Mouse (Mus musculus) Patski (cell line): ENCODE data around the gene Opn1sw. TPM values are rescaled to one million over a fixed set of nuclear protein-coding genes. Genes with fewer than 3 reads are reported as not detected.

Experiments used
- ATAC-seq: fragments of 100-300 bp; one replicate; pipeline ENCODE4 v1.8.0; 2021
- CTCF ChIA-PET: fragments of 350-600 bp; sonication (Branson Sonifier 250); formaldehyde crosslinking; loops from one replicate; lab custom pipeline; 2022; ENCODE audit warnings: inconsistent platforms; lab: Charles Lee
- POLR2A ChIA-PET: fragments of 350-600 bp; sonication (Branson Sonifier 250); formaldehyde crosslinking; loops from one replicate; lab custom pipeline; 2022; ENCODE audit warnings: antibody characterized with exemption, inconsistent platforms; lab: Charles Lee
- DNase-seq: peaks from one replicate; pipeline ENCODE4 v3.0.0-alpha.2; 2011; ENCODE audit warnings: low read depth, low spot score
- H3K27me3 ChIP-seq: fragments of 371-371 bp; one replicate; pipeline ENCODE4 v1.5.1; 2021
- CTCF ChIP-seq: fragments of 100-300 bp; IDR thresholded peaks from one replicate; pipeline ENCODE4 v1.5.1; 2021
- in situ Hi-C: fragments of 300-500 bp; cut with MboI; formaldehyde crosslinking; loops from 3 replicates; pipeline ENCODE4 v1.11.1; 2018; ENCODE audit warnings: low pct_unique_long_range_greater_than_20kb, mixed read lengths
- polyA plus RNA-seq: library from polyadenylated mRNA; unstranded; gene quantifications from one replicate; pipeline ENCODE4 v1.2.3, GENCODE M21; 2021

The Opn1sw gene
- 0.28 TPM for polyA plus RNA-seq

DNA sequence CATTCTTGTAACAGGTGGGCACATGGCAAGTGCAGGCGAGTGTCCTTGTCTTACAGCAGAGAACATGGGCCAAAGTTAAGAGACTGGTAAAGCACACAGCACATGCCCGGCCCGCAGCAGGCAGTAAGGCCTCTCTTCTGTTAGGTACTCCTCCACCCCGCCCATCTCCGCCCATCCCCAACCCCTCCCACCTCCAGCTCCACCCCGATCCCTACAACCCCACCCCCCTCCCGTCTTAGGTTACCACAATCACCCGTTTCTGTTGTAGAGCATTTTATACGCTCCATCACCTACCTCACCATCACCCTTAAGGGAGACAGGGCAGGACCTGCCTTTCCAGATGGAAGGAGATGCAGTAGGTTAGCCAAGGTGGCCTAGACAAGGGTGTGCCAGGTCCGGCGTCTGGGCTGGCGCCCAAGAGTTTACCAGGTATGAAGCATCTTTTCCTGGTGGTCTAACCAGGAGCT, at the start of gene Opn1sw:
Gene Opn1sw (minus strand): TSS at position 417 of the 467 bp plus-strand sequence.
- ChIA-PET POLR2A (interaction anchor here (0.5 kb wide), 1 partner anchor 275 kb away, joined by 4 read pairs; no protein-coding TSS in a partner anchor), CTCF (interaction anchor here (0.9 kb wide), 1 partner anchor 370 kb away, joined by 3 read pairs; no protein-coding TSS in a partner anchor)
- in situ Hi-C loops: no loop called here
- DNase-seq: no peak
- no peak for ATAC-seq
- TF ChIP-seq CTCF: no peak
- H3K27me3 ChIP-seq: no peaks in the 10 kb centered on the region

DNA sequence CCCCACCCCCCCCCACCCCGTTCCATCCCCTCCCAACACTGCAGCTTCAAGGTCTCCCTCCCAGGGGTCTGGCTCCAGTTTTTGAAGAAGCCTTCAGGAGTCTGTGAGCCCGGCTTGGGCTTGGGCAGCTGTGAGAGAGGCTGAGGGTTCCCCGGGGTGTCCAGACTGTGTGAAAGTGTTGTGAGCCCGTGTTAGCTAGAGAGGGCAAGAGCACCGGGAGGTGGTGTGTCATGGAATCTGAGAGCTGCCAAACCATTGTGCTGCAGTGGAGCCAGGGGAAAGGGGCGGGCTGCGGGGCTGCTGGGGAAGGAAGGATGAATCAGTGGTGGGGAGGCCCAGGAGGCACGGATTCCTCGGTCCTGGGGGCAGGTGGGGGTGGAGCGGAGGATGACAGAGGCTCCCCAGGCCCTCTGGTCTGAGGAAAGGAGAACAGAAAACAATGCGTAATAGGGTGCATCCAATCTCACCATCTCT, 48.2 kb upstream of the Opn1sw start:
- POLR2A ChIA-PET: interaction anchor here (0.6 to 0.7 kb wide), 2 partner anchors 32 to 225 kb away, joined by 3 to 4 read pairs; no protein-coding TSS in a partner anchor
- peak; percentile 90 for DNase-seq
- CTCF ChIA-PET: interaction anchor here (1.4 to 1.6 kb wide), 2 partner anchors 18 to 27 kb away, joined by 3 read pairs; no protein-coding TSS in a partner anchor
- in situ Hi-C loops: no loop called here
- ATAC-seq: peak; percentile 61
- no peaks in the 10 kb centered on the region for H3K27me3 ChIP-seq
- TF ChIP-seq CTCF: no peak

GRCm38 (mm10) chr6:29435940-29436451, 47.7 kb upstream of the Opn1sw start:
- ATAC-seq (peak; percentile 7), DNase-seq (no peak)
- POLR2A ChIA-PET: interaction anchor here (0.6 to 2.1 kb wide), 3 partner anchors 33 to 225 kb away, joined by 3 to 17 read pairs (median 4); partner anchors contain the start of gene Ccdc136
- no peaks in the 10 kb centered on the region for H3K27me3 ChIP-seq
- no peak for TF ChIP-seq CTCF
- in situ Hi-C loops: no loop called here
- CTCF ChIA-PET: interaction anchor here (0.7 kb wide), 1 partner anchor 8 kb away, joined by 3 read pairs; no protein-coding TSS in a partner anchor

- no peaks in the 10 kb centered on the region for H3K27me3 ChIP-seq
- ATAC-seq: no peak
- in situ Hi-C loops: no loop called here
- no peak for TF ChIP-seq CTCF
- ChIA-PET CTCF (interaction anchor here (0.5 kb wide), 1 partner anchor 226 kb away, joined by 3 read pairs; no protein-coding TSS in a partner anchor), POLR2A (interaction anchor here (0.7 to 2.1 kb wide), 3 partner anchors 13 to 173 kb away, joined by 3 to 17 read pairs (median 5); partner anchors contain the start of gene Ccdc136)
- no peak for DNase-seq
Observed at GRCm38 (mm10) chr6:29434911-29435691, 46.8 kb upstream of the Opn1sw start.

GRCm38 (mm10) chr6:29433804-29434795, 45.8 kb upstream of the Opn1sw start:
- CTCF ChIA-PET: no interaction called here
- DNase-seq (no peak), ATAC-seq (no peak)
- no peak for TF ChIP-seq CTCF
- POLR2A ChIA-PET: interaction anchor here (0.6 to 2.1 kb wide), 7 partner anchors 12 to 174 kb away, joined by 3 to 17 read pairs (median 4); partner anchors contain the start of gene Ccdc136
- in situ Hi-C loops: no loop called here
- no peaks in the 10 kb centered on the region for H3K27me3 ChIP-seq

DNA sequence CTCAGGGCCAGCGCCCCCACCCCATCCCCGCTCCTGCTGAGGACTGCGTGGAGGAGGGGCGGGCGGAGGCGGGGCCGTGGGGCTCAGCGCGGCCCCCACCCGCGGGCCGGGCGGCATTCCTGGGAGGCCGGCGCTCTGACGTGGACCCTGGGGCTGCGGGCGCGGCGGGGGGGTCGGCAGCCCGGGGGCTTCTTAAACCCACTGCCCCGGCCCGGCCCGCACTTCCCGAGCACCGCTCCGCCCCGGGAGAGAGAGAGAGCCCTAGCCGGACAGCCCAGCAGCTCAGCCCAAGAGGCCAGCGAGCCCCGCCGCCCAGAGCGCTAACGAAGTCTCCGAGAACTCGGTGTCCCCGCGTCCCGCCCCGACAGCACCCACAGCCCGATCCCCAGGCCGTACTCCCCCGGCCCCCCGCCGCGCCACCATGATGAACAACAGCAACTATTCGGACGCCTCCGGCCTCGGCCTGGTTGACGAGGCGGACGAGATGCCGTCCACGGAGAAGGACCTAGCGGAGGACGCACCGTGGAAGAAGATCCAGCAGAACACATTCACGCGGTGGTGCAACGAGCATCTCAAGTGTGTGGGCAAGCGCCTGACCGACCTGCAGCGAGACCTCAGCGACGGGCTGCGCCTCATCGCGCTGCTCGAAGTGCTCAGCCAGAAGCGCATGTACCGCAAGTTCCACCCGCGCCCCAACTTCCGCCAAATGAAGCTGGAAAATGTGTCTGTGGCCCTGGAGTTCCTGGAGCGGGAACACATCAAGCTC, 45.0 kb upstream of the Opn1sw start, which contains the start of gene Flnc:
Gene Flnc (plus strand): TSS at position 219 of the 766 bp plus-strand sequence.
- no peak for TF ChIP-seq CTCF
- DNase-seq: no peak
- ATAC-seq: peak; percentile 17
- ChIA-PET CTCF (no interaction called here), POLR2A (interaction anchor here (0.6 to 1.6 kb wide), 4 partner anchors 11 to 37 kb away, joined by 3 to 6 read pairs (median 4); no protein-coding TSS in a partner anchor)
- no peaks in the 10 kb centered on the region for H3K27me3 ChIP-seq
- in situ Hi-C loops: no loop called here

- DNase-seq: no peak
- CTCF ChIA-PET: no interaction called here
- POLR2A ChIA-PET: interaction anchor here (0.6 to 1.6 kb wide), 2 partner anchors 10 to 188 kb away, joined by 3 to 6 read pairs; no protein-coding TSS in a partner anchor
- H3K27me3 ChIP-seq: no peaks in the 10 kb centered on the region
- in situ Hi-C loops: no loop called here
- TF ChIP-seq CTCF: no peak
- ATAC-seq: no peak
Observed at GRCm38 (mm10) chr6:29432676-29433037, 44.4 kb upstream of the Opn1sw start.

DNA sequence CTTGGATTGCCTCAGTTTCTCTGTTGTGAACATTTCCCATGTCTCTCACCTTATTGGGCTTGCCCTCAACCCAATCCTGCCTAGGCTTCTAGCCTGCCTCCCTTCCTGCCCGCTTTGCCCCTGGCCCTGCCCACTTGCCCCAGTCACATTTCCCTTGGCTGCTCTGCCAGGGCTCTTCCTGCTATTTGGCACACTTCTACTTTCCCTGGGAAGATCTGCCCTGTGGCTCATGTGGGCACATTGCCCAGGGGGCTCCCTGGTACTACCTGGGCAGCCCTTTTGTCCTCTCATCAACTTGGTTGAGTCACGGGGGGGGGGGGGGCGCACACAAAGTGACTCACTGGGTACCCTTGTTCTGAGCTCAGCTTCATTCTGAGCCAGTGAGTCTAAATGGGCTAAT, 43.9 kb upstream of the Opn1sw start:
- in situ Hi-C loops: no loop called here
- no peaks in the 10 kb centered on the region for H3K27me3 ChIP-seq
- ChIA-PET POLR2A (interaction anchor here (0.6 to 1.6 kb wide), 3 partner anchors 9 to 188 kb away, joined by 3 to 6 read pairs (median 3); no protein-coding TSS in a partner anchor), CTCF (interaction anchor here (1.2 kb wide), 1 partner anchor 18 kb away, joined by 3 read pairs; no protein-coding TSS in a partner anchor)
- ATAC-seq (no peak), DNase-seq (no peak)
- no peak for TF ChIP-seq CTCF
